Mouse (Mus musculus) stomach, postnatal 0 days (tissue): ENCODE data around the gene Fut8.

Experiments used
- CTCF ChIP-seq: IDR thresholded peaks from 2 replicates; pipeline ENCODE4 v1.5.1; 2016; ENCODE audit warnings: antibody characterized with exemption, low read depth, mild to moderate bottlenecking, moderate library complexity
- EP300 ChIP-seq: optimal IDR thresholded peaks from 2 replicates; pipeline ENCODE3; 2016; ENCODE audit warnings: antibody characterized with exemption

- TF ChIP-seq EP300, result no peak
- TF ChIP-seq CTCF, result no peak
These were observed 273.3 kb downstream of the Fut8 start for GRCm38 (mm10) chr12:77511206-77511605.
